ENCODE assay signal across 11 mouse cellular contexts in the genomic region with DNA sequence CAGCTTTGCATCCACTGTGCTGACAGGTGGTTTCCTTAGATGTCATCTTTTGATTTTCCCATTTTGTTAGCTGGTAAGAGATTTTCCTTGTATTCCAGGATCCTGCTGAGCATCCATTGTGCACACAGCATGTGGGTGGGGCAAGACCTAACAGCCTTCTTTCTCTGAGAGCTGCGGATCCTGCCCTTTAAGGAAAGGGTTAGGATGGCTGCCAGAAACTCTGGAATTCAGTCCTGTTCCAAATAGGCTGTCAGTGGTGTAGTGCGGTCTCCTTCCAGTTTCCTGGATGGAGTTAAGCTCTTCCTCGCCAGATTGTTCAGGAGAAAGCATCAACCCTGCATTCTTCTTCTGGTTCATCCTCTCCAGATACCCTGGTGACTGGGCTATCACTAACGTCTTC. TPM values are rescaled to one million over a fixed set of nuclear protein-coding genes. Genes with fewer than 3 reads are reported as not detected.
A peak's percentile ranks its signal among the peaks of the same experiment; 100 is the strongest.
DNase-seq lines count a peak whose midpoint lies in the region; ATAC-seq and TF ChIP-seq lines count a peak whose summit lies in the region.
"Had no signal": no experiment of that assay in that cellular context is flagged by ENCODE, and none has a peak within 500 bp of the region (broad histone marks: within the 10 kb centered on the region; RNA-seq: fewer than 3 reads in every experiment).

No protein-coding gene starts in this region.

- TF ChIP-seq POLR2A in limb, embryonic 14.5 days (IDR thresholded peaks at IDR 0.05; ENCODE audit: borderline replicate concordance, extremely low read depth, insufficient read depth, insufficient read length): no peak

- no peak overlapping the region for H3K27ac ChIP-seq in heart, embryonic 11.5 days (ENCODE audit: low read depth, low read length)
- no peak overlapping the region for H3K27ac ChIP-seq in limb, embryonic 14.5 days (replicated peaks; ENCODE audit: low read depth, low read length)
- H3K27ac ChIP-seq: liver, embryonic 12.5 days had no signal

- no peaks in the 10 kb centered on the region for H3K27me3 ChIP-seq in heart, embryonic 11.5 days (ENCODE audit: control insufficient read depth, insufficient read depth, low read length)
- no peaks in the 10 kb centered on the region for H3K27me3 ChIP-seq in limb, embryonic 14.5 days (ENCODE audit: control insufficient read depth, insufficient read depth, low read length)
- H3K27me3 ChIP-seq: liver, embryonic 12.5 days had no signal

- WGBS in heart, embryonic 11.5 days (ENCODE audit: insufficient replicate concordance): 57% methylated on average over 4 of the region's 4 CpGs
- whole genome bisulfite sequencing in limb, embryonic 14.5 days: 51% methylated on average over 4 of the region's 4 CpGs

- no peak overlapping the region for H3K4me2 ChIP-seq in heart, embryonic 11.5 days
- H3K4me2 ChIP-seq in limb, embryonic 14.5 days (replicated peaks; ENCODE audit: low read depth, low read length, severe bottlenecking): no peak overlapping the region
- H3K4me2 ChIP-seq: liver, embryonic 12.5 days had no signal

- ATAC-seq in heart, embryonic 11.5 days (replicated peaks; ENCODE audit: insufficient number of reproducible peaks, low FRiP score, low TSS enrichment): no peak
- peak; percentile 55; the same call in 1 of the 2 replicates for ATAC-seq in limb, embryonic 14.5 days (ENCODE audit: low FRiP score, low read depth)
- ATAC-seq: liver, embryonic 12.5 days had no signal

- peak; percentile 94 for DNase-seq in heart, adult 11 months
- peak; percentile 74 for DNase-seq in R1 (ENCODE audit: low read depth, low spot score)
- peak; percentile 46 for DNase-seq in gastrocnemius, postnatal 14 days
- peak; percentile 85 for DNase-seq in limb, embryonic 14.5 days (ENCODE audit: low spot score)
- DNase-seq in left cerebral cortex, postnatal 36 days (ENCODE audit: low spot score in 2 of 2): no peak
- DNase-seq in embryo, embryonic 10 days (ENCODE audit: low spot score): no peak
- DNase-seq in layer of hippocampus, adult 8-10 months (ENCODE audit: low spot score in 2 of 2): no peak
- DNase-seq: thymus, adult 2 months had no signal

- no peak overlapping the region for H3K9ac ChIP-seq in heart, embryonic 11.5 days (ENCODE audit: low read depth, low read length)
- no peak overlapping the region for H3K9ac ChIP-seq in limb, embryonic 14.5 days (ENCODE audit: low read depth, low read length, severe bottlenecking)
- H3K9ac ChIP-seq: liver, embryonic 12.5 days had no signal

- no peaks in the 10 kb centered on the region for H3K9me3 ChIP-seq in heart, embryonic 11.5 days (replicated peaks; ENCODE audit: control insufficient read depth, low read length)
- no peaks in the 10 kb centered on the region for H3K9me3 ChIP-seq in limb, embryonic 14.5 days (ENCODE audit: control insufficient read depth, low read length)
- H3K9me3 ChIP-seq: liver, embryonic 12.5 days had no signal

- no peak overlapping the region for H3K4me3 ChIP-seq in heart, embryonic 11.5 days (ENCODE audit: low read depth, low read length)
- no peak overlapping the region for H3K4me3 ChIP-seq in limb, embryonic 14.5 days (replicated peaks; ENCODE audit: low read length)
- H3K4me3 ChIP-seq: liver, embryonic 12.5 days had no signal

- H3K36me3 ChIP-seq in heart, embryonic 11.5 days (ENCODE audit: control insufficient read depth, insufficient read depth, low read length): no peaks in the 10 kb centered on the region
- no peaks in the 10 kb centered on the region for H3K36me3 ChIP-seq in limb, embryonic 14.5 days (ENCODE audit: control insufficient read depth, insufficient read depth, low read length)
- H3K36me3 ChIP-seq: liver, embryonic 12.5 days had no signal

- H3K4me1 ChIP-seq in heart, embryonic 11.5 days (ENCODE audit: control insufficient read depth, insufficient read depth, low read length): no peaks in the 10 kb centered on the region
- no peaks in the 10 kb centered on the region for H3K4me1 ChIP-seq in limb, embryonic 14.5 days (ENCODE audit: control insufficient read depth, insufficient read depth, low read length)
- H3K4me1 ChIP-seq: liver, embryonic 12.5 days had no signal

- intact Hi-C loops in gastrocnemius, postnatal 14 days (cut with DNase I; ENCODE audit: low total_unique reads): no loop called here
- intact Hi-C loops in left cerebral cortex, postnatal 36 days (cut with DNase I): no loop called here

RNA-seq across cellular contexts. Expression of a gene that starts 8.8 kb away (rescaled TPM):
- 0.39 and 0.75 TPM in 2 replicates for polyA plus RNA-seq in heart, embryonic 11.5 days (2014; fragmentation: Nextera tagmentation; extraction: Ambion mirVana)
- total RNA-seq in gastrocnemius, postnatal 14 days (2021): 10 to 100 TPM; 35.5 to 41.3 TPM
- 29.6 and 35.3 TPM in 2 replicates for polyA plus RNA-seq in limb, embryonic 14.5 days (2012; rRNA removed)
- polyA plus RNA-seq in limb, embryonic 14.5 days (2014; fragmentation: Nextera tagmentation; extraction: Ambion mirVana): 22.8 and 27.1 TPM in 2 replicates
- 10 to 100 TPM; 11.7 to 23.5 TPM for total RNA-seq in left cerebral cortex, postnatal 36 days (2021)
- total RNA-seq in layer of hippocampus, adult 8-10 months (2022): 1 to 10 TPM; 1.4 to 2.5 (median 2.0) TPM
- total RNA-seq: common myeloid progenitor, adult 5-6 weeks had no signal

Comparison
In these comparisons a context has a peak if more than half of its experiments do, and no peak if none do; other contexts are left out.
1. DNase-seq: peak in heart, adult 11 months (single experiment), R1 (single experiment), gastrocnemius, postnatal 14 days (single experiment) and limb, embryonic 14.5 days (single experiment); none in left cerebral cortex, postnatal 36 days (0 of 2), embryo, embryonic 10 days (single experiment) and layer of hippocampus, adult 8-10 months (0 of 2).